Mouse (Mus musculus) testis, adult 2 months (tissue): ENCODE results near the gene Hist1h2ap. TPM values are rescaled to one million over a fixed set of nuclear protein-coding genes. Genes with fewer than 3 reads are reported as not detected.
"Not testable (repeated sequence)": the region's sequence is repeated elsewhere in the genome, so short reads cannot be mapped to it uniquely, and the experiment has no call there.

Experiments used
- H3K27ac ChIP-seq: fragments of 200-500 bp; 2 replicates; pipeline ENCODE4 v1.5.1; 2012; ENCODE audit warnings: low read depth, low read length; ENCODE audit not compliant: control insufficient read depth, insufficient read depth
- H3K27me3 ChIP-seq: fragments of 200-500 bp; 2 replicates; pipeline ENCODE4 v1.6.1; 2012; ENCODE audit warnings: mild to moderate bottlenecking, low read length, moderate library complexity; ENCODE audit not compliant: control insufficient read depth, insufficient read depth
- H3K36me3 ChIP-seq: fragments of 200-500 bp; 2 replicates; pipeline ENCODE4 v1.6.1; 2012; ENCODE audit warnings: mild to moderate bottlenecking, low read length; ENCODE audit not compliant: control insufficient read depth, insufficient read depth
- H3K4me1 ChIP-seq: fragments of 200-500 bp; 2 replicates; pipeline ENCODE4 v1.6.1; 2012; ENCODE audit warnings: low read length; ENCODE audit not compliant: control insufficient read depth, insufficient read depth
- H3K4me3 ChIP-seq: fragments of 200-500 bp; 2 replicates; pipeline ENCODE4 v1.5.1; 2012; ENCODE audit warnings: low read depth, mild to moderate bottlenecking, low read length, moderate library complexity, mixed read lengths; ENCODE audit not compliant: control insufficient read depth
- CTCF ChIP-seq: fragments of 200-500 bp; IDR thresholded peaks from 2 replicates; pipeline ENCODE4 v1.5.1; 2012; ENCODE audit warnings: low read depth, mild to moderate bottlenecking, inconsistent platforms, low read length, moderate library complexity; ENCODE audit not compliant: control insufficient read depth, insufficient read depth, insufficient replicate concordance
- POLR2A ChIP-seq: fragments of 200-500 bp; IDR thresholded peaks from 2 replicates; pipeline ENCODE4 v1.6.1; 2012; ENCODE audit warnings: low read depth, mild to moderate bottlenecking, inconsistent platforms, low read length, moderate library complexity; ENCODE audit not compliant: control insufficient read depth
- polyA plus RNA-seq: library from polyadenylated mRNA; depleted of rRNA; stranded (reverse); fragments of >200 nt; gene quantifications from 2 replicates; pipeline ENCODE4 v1.2.3, GENCODE M21; 2012; rRNA removed

The Hist1h2ap gene
- polyA plus RNA-seq: 7.4 and 12.0 TPM in 2 replicates

DNA sequence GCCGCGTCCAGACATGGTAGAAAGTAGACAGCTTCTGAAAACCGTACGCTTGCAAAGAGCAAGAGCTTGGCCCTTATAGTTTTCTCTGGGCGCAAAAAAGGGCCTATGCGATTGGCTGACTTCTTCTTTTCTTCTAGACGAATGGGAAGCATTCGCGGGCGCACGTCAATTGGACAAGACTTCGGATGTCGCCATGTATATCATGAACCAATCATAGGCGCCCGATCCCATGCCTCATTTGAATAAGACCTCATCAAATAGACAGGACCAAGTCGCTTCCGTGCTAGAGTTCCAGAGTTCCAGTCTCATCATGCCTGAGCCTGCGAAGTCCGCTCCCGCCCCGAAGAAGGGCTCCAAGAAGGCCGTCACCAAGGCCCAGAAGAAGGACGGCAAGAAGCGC lies at the start of gene Hist1h2ap, which contains the start of gene Hist1h2br:
TSS of gene Hist1h2ap (minus strand) at position 47 of the 400 bp plus-strand sequence.
TSS of gene Hist1h2br (plus strand) at position 283 of the 400 bp plus-strand sequence.
- not testable (repeated sequence) for H3K27ac ChIP-seq, H3K36me3 ChIP-seq, H3K4me1 ChIP-seq

DNA sequence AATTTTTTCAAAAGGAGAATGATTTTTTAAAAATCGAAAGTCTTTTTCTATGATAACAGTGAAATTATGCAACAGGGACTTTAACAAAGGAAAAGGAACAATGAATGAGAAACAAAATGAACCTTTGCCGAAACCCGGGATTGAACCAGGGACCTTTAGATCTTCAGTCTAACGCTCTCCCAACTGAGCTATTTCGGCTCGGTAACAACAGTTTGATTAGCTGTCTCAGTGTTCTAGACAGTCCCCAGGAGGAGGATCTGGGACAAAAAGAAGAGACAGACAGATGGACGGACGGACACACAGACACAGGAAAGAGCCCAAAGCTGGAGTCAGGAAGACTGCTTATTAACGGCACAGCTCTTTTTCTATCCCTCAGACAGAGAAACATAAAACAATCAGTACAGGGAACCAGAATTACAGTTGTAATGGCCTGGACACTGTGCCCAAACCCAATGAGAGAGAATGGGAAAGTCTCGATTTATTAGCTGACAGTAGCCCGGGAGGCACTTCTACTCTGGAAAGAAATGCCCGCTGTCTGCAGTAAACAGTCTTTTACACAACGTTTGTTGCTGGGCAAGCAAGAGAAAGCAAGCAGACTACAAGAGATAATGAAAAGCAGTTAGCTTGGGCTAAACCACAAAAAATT lies 49.6 kb upstream of the Hist1h2ap start:
- Histone ChIP-seq H3K27me3 (no peaks in the 10 kb centered on the region), H3K4me3 (no peak overlapping the region), H3K4me1 (no peaks in the 10 kb centered on the region; the same call in 1 of the 2 replicates), H3K27ac (no peak overlapping the region), H3K36me3 (no peaks in the 10 kb centered on the region)
- no peak for TF ChIP-seq POLR2A
- TF ChIP-seq CTCF: no peak

More for the DNA sequence above, at the start of gene Hist1h2ap, which contains the start of gene Hist1h2br:
- not testable (repeated sequence) for H3K27me3 ChIP-seq, H3K4me3 ChIP-seq

DNA sequence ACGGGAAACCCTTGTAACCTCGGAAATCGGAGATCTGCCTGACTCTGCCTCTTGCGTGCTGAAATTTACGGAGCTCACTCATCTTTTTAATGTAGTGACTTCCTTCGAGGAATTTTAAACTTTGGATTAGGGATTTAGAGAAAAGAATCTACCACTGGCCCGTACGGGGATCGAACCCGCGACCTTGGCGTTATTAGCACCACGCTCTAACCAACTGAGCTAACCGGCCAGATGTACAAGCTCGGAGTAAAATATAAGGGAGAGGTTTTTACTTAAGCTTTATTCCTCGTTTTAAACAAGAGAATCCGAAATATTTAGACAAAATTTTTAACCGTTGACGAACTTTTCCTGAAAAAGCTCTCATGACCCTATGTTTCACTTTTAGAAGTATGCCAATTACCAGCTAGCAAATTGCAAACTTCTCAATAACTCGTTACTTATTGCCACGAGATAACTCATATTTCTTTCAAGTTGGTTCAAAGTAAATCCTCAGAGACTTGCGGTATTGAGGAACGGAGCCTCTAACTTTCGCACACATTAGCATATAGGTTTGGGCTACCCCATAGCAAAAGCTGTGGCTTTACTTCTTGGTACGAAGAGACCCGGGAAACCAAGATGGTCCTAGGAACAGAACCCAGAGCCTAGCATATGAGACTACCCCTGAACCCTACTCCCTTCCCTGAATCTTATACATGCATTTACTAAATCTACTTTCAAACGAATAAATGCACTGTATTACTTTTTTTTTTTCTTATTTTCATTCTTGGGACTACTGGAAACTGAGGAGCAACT lies 48.8 kb upstream of the Hist1h2ap start:
- H3K27me3 ChIP-seq: no peaks in the 10 kb centered on the region
- no peaks in the 10 kb centered on the region; the same call in 1 of the 2 replicates for H3K4me1 ChIP-seq
- H3K27ac ChIP-seq: no peak overlapping the region
- no peak for TF ChIP-seq CTCF
- TF ChIP-seq POLR2A: no peak
- no peaks in the 10 kb centered on the region for H3K36me3 ChIP-seq
- no peak overlapping the region for H3K4me3 ChIP-seq

DNA sequence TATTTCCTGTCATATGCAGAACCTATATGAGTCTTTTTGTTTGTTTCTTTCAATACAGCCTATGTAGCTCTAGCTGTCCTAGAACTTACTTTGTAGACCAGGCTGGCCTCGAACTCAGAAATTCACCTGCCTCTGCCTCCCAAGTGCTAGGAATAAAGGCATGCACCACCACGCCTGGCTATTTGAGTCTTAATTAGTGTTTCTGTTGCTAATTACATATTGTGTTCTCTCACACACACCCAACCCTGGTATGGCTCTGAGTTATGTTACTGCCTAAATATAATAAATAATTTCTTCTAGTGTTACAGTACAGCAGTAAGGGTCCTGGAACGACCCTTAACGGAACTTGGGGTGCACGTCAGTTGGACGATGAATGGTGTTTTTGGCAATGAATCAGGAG lies 47.4 kb upstream of the Hist1h2ap start:
- Histone ChIP-seq H3K4me1 (no peaks in the 10 kb centered on the region; the same call in 1 of the 2 replicates), H3K36me3 (no peaks in the 10 kb centered on the region), H3K4me3 (no peak overlapping the region), H3K27ac (no peak overlapping the region), H3K27me3 (no peaks in the 10 kb centered on the region)
- TF ChIP-seq POLR2A: no peak
- no peak for TF ChIP-seq CTCF

DNA sequence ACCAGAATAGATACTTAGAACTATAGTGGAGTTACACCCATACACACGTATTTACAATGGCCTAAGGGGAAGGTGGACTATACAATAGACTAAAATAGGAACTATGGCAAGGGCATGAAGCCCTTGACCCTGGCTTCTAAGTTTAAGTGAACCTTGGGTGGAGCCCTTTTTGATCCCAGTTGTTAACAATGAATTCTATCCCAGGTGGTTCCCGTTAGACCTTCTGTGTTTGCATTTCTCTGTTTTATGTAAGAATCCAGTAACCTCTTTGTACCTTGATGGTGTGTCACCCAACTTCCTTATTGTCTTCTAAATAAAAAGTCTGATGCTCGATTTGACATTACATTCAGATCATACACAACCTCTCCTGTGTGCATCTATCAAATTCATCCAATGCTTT lies 32.2 kb upstream of the Hist1h2ap start:
- not testable (repeated sequence) for H3K36me3 ChIP-seq, H3K4me1 ChIP-seq, H3K27ac ChIP-seq, H3K27me3 ChIP-seq, H3K4me3 ChIP-seq

DNA sequence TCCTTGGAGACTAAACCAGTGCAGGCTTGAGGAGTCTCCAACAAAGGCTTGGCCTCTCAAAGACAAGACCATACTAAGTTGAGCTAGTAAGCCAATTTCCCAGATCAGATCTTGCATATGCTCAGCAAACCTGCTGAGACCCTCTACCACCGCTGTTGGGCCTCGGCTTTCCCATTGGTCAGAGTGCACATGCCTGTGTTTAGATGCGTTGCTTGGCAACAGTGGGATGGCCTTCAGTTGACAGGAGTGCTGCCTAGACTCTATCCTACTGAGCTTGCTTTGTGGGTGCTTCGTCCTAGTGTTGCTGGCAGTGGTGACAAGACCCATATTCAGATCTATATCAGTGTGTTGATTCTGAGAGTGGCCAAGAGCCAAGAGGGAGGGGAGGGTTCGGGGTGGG lies 28.3 kb upstream of the Hist1h2ap start:
- Histone ChIP-seq H3K27me3 (no peaks in the 10 kb centered on the region), H3K4me1 (no peaks in the 10 kb centered on the region; the same call in none of the 2 replicates), H3K4me3 (no peak overlapping the region; the same call in 1 of the 2 replicates), H3K27ac (no peak overlapping the region), H3K36me3 (no peaks in the 10 kb centered on the region)
- TF ChIP-seq POLR2A (peak; percentile 80; the same call in 1 of the 2 replicates), CTCF (no peak)

DNA sequence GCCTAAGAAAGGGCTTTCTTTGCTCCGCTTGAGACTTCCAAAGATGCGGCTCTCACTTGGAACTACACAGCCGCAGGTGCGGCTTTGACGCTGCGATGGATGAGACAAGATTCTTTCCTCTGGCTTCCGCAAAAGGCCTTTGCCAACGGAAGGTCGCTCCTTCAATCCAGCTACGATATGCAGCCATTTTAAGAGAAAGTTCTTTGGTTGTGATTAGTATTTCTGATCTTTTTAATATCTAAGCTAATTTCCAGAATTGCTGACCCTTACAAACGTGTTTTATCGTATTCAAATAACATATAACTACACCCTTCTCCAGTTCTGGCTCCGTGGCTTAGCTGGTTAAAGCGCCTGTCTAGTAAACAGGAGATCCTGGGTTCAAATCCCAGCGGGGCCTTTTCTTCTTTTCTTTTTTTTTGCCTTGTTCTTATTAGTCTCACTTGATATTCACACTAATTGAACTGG lies 22.4 kb upstream of the Hist1h2ap start:
- peak overlapping the region; percentile 70 for H3K4me3 ChIP-seq
- no peaks in the 10 kb centered on the region for H3K27me3 ChIP-seq
- H3K27ac ChIP-seq: no peak overlapping the region
- no peaks in the 10 kb centered on the region for H3K36me3 ChIP-seq
- H3K4me1 ChIP-seq: no peaks in the 10 kb centered on the region; the same call in 1 of the 2 replicates
- no peak for TF ChIP-seq CTCF
- TF ChIP-seq POLR2A: no peak
